Mouse (Mus musculus) limb, embryonic 14.5 days (tissue): Measurements from ENCODE around the gene Ldlrad2. TPM values are rescaled to one million over a fixed set of nuclear protein-coding genes. Genes with fewer than 3 reads are reported as not detected.

Experiments
- ATAC-seq: fragments of 200-750 bp; cut with Nextera tagmentation; 2 replicates; pipeline ENCODE4 v1.8.0; 2017; ENCODE audit warnings: low read depth, moderate number of reproducible peaks, moderate TSS enrichment; ENCODE audit not compliant: low FRiP score
- DNase-seq: peaks from one replicate; pipeline ENCODE4 v3.0.0-alpha.2; 2015; ENCODE audit warnings: low spot score
- H3K27ac ChIP-seq: fragments of 300-500 bp; sonication (generic); replicated peaks from 2 replicates; pipeline ENCODE4 v1.5.1; 2014; ENCODE audit warnings: low read depth, mild to moderate bottlenecking, low read length, moderate library complexity, mixed read lengths
- H3K27me3 ChIP-seq: fragments of 300-500 bp; sonication (generic); 2 replicates; pipeline ENCODE4 v1.6.1; 2014; ENCODE audit warnings: low read length, mixed read lengths; ENCODE audit not compliant: control insufficient read depth, insufficient read depth
- H3K36me3 ChIP-seq: fragments of 300-500 bp; sonication (generic); 2 replicates; pipeline ENCODE4 v1.6.1; 2014; ENCODE audit warnings: mild to moderate bottlenecking, low read length, moderate library complexity, mixed read lengths; ENCODE audit not compliant: control insufficient read depth, insufficient read depth
- H3K4me1 ChIP-seq: fragments of 300-500 bp; sonication (generic); 2 replicates; pipeline ENCODE4 v1.6.1; 2014; ENCODE audit warnings: antibody characterized with exemption, low read length, mixed read lengths; ENCODE audit not compliant: control insufficient read depth, insufficient read depth
- H3K4me2 ChIP-seq: fragments of 300-500 bp; sonication (generic); replicated peaks from 2 replicates; pipeline ENCODE4 v1.6.1; 2014; ENCODE audit warnings: low read depth, mild to moderate bottlenecking, low read length, moderate library complexity; ENCODE audit not compliant: severe bottlenecking
- H3K4me3 ChIP-seq: fragments of 300-500 bp; sonication (generic); replicated peaks from 2 replicates; pipeline ENCODE4 v1.5.1; 2014; ENCODE audit warnings: low read length
- H3K9ac ChIP-seq: fragments of 300-500 bp; sonication (generic); 2 replicates; pipeline ENCODE4 v1.6.1; 2014; ENCODE audit warnings: mild to moderate bottlenecking, low read depth, low read length, moderate library complexity; ENCODE audit not compliant: severe bottlenecking
- H3K9me3 ChIP-seq: fragments of 300-500 bp; sonication (generic); 2 replicates; pipeline ENCODE4 v1.6.1; 2016; ENCODE audit warnings: low read length; ENCODE audit not compliant: control insufficient read depth
- POLR2A ChIP-seq: fragments of 200-500 bp; IDR thresholded peaks from 2 replicates; pipeline ENCODE4 v1.8.0; 2012; ENCODE audit warnings: inconsistent platforms, mild to moderate bottlenecking, moderate library complexity, borderline replicate concordance; ENCODE audit not compliant: insufficient read depth, insufficient read length; ENCODE audit errors: extremely low read depth
- WGBS: fragments of 180-500 bp; shearing (Covaris S2); extraction: QIAGEN DNeasy Blood & Tissue Kit; methylation state at CpG from one replicate; pipeline ENCODE4 v1.1.7; 2014; 5-methylcytosine and 5-hydroxymethylcytosine counted together
- polyA plus RNA-seq, 2 experiments: library from polyadenylated mRNA; depleted of rRNA in 1 of 2; stranded (reverse) in 1 of 2; unstranded in 1 of 2; fragments of >200 nt; fragmentation: Nextera tagmentation in 1 of 2; extraction: Ambion mirVana in 1 of 2; gene quantifications; 2 replicates each; pipeline versions ENCODE4 v1.2.1 to v1.2.3; 2012 to 2014

The Ldlrad2 gene
- polyA plus RNA-seq, 2 experiments: not detected

DNA sequence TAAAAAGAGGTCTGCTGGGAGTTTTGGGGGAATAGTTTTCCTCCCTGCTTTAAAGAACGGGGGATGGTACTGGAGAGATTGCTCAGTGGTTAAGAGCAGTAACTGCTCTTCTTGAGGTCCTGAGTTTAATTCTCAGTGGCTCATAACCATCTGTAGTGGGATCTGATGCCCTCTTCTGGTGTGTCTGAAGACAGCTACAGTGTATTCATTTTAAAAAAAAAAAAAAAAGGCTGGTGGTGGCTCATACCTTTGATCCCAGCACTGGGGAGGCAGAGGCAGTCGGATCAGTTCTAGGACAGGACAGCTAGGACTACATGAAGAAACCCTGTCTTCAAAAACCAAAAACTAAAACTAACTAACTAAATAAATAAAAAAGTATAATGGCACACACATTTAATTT, 5.9 kb upstream of the Ldlrad2 start:
- Histone ChIP-seq H3K4me1 (no peaks in the 10 kb centered on the region), H3K4me2 (no peak overlapping the region), H3K27me3 (peaks cover 18% of the 10 kb centered on the region; the same call in 1 of the 2 replicates), H3K9me3 (no peaks in the 10 kb centered on the region), H3K4me3 (no peak overlapping the region), H3K36me3 (no peaks in the 10 kb centered on the region), H3K27ac (no peak overlapping the region), H3K9ac (no peak overlapping the region)
- no peak for TF ChIP-seq POLR2A
- DNase-seq (no peak), ATAC-seq (no peak)
- WGBS: 66% methylated on average over 2 of the region's 2 CpGs

DNA sequence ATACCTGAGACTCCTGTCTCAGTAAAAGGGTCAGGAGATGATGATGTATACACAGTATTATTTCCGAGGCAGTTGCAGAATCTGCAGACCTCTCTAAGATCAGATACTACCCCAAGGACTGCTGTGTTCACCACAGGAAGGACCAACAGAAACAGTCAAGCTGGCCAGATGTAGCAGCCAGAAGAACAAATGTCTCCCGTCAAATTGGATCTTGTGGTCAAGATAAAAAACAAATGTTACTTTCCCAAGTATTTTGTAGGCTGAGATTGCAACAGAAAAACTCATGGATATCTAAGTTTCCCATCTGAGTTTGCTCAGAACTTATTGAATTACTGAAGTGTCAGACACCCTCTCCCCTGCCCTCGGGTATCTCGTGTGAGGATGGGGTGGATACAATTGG, 5.4 kb upstream of the Ldlrad2 start:
- H3K27me3 ChIP-seq: peaks cover 18% of the 10 kb centered on the region; the same call in 1 of the 2 replicates
- ATAC-seq: no peak
- H3K4me2 ChIP-seq: no peak overlapping the region
- H3K9me3 ChIP-seq: no peaks in the 10 kb centered on the region
- no peak overlapping the region for H3K9ac ChIP-seq
- H3K4me1 ChIP-seq: no peaks in the 10 kb centered on the region
- DNase-seq: no peak
- 51% methylated on average over 4 of the region's 4 CpGs for WGBS
- H3K4me3 ChIP-seq: no peak overlapping the region
- no peaks in the 10 kb centered on the region for H3K36me3 ChIP-seq
- no peak for TF ChIP-seq POLR2A
- no peak overlapping the region for H3K27ac ChIP-seq

DNA sequence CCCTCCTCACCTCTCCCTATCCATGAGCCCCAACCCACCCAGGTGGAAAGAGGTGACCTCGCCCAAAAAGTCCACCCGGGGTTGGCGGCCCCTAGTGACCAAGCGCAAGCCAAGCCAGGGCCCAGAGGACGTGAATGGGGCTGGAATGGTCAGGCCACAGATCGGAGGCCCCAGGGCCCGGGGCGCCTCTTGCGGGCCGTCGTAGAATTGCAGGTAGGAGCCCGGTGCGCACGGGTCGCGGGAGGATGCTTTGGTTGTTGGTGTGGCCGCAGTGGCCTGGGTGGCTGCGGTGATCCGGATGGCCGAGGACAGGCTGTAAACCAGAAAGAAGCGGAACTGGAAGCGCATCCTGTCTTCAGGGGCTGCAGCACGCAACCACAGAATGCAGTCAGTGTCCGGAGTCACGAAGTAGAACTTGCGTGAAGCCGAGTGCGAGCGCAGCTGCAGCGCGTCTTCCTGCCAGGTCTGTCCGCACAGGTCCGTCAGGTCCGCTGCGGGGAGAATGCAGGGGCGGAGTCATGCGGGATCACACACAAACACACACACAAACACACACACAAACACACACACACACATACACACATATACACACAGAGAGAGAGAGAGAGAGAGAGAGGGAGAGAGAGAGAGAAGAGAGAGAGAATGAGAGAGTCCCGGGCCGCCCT, 3.9 kb upstream of the Ldlrad2 start:
- Histone ChIP-seq H3K4me2 (peak overlapping the region; percentile 53), H3K4me1 (no peaks in the 10 kb centered on the region), H3K4me3 (peak overlapping the region; percentile 31), H3K9me3 (no peaks in the 10 kb centered on the region), H3K36me3 (no peaks in the 10 kb centered on the region), H3K9ac (peak overlapping the region; percentile 38; the same call in 1 of the 2 replicates), H3K27me3 (peaks cover 18% of the 10 kb centered on the region; the same call in 1 of the 2 replicates), H3K27ac (no peak overlapping the region)
- no peak for TF ChIP-seq POLR2A
- ATAC-seq (0 out of 2 replicates have a peak, but pooled peaks have one; percentile 36), DNase-seq (no peak)
- 5% methylated on average over 33 of the region's 39 CpGs for WGBS

DNA sequence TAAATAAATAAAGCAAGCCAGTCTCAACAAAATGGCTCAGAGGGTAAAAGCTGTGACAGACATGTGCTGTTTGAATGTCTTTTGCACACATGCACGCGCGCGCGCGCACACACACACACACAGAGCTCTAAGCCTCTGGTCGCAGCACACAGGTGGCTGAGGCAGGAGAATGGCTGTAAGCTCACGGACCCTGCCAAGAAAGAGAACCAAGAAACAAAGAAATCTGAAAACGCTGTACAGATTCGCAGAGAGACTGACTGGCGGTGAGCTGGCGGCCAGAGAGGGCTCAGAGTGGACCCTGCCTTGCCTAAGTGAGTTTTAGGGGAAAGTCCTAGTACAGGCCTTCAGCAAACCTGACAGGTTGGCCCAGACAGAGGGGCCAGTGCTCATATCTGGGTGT, 3.1 kb upstream of the Ldlrad2 start:
- H3K27ac ChIP-seq: no peak overlapping the region
- no peak for TF ChIP-seq POLR2A
- no peak for ATAC-seq
- WGBS: 95% methylated on average over 12 of the region's 12 CpGs
- no peak overlapping the region for H3K4me3 ChIP-seq
- H3K27me3 ChIP-seq: peaks cover 18% of the 10 kb centered on the region; the same call in 1 of the 2 replicates
- no peaks in the 10 kb centered on the region for H3K9me3 ChIP-seq
- no peaks in the 10 kb centered on the region for H3K36me3 ChIP-seq
- no peaks in the 10 kb centered on the region for H3K4me1 ChIP-seq
- H3K9ac ChIP-seq: no peak overlapping the region
- DNase-seq: no peak
- no peak overlapping the region for H3K4me2 ChIP-seq

DNA sequence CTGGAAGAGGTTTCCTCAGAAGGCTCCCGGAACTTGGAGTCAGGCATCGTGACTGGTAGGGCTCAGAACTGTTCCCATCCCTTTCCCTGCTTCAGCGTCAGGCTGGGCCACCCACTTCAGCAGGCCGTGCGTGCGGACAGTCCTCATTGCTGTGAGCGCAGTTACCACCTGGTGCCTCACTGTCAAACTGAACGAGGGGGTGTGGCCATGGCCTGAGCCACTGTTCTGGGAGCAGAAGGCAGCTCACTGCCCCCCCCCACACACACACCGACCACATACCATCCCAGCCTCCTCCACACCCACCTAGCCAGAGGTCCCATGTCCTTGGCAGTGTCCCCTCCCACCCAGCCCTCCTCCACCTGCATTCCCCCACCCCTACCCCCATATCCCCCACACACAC, 4.5 kb downstream of the Ldlrad2 start:
- 75% methylated on average over 9 of the region's 9 CpGs for WGBS
- Histone ChIP-seq H3K36me3 (peaks cover 60% of the 10 kb centered on the region), H3K9me3 (no peaks in the 10 kb centered on the region), H3K9ac (no peak overlapping the region), H3K4me3 (no peak overlapping the region), H3K27me3 (no peaks in the 10 kb centered on the region), H3K4me2 (no peak overlapping the region), H3K4me1 (no peaks in the 10 kb centered on the region), H3K27ac (no peak overlapping the region)
- ATAC-seq (no peak), DNase-seq (no peak)
- no peak for TF ChIP-seq POLR2A
